28 mouse cellular contexts compared by ENCODE assay signal in genomic region chr9:103922356-103922755, GRCm38 (mm10).
"Had no signal": no experiment of that assay in that cellular context is flagged by ENCODE, and none has a peak within 500 bp of the region (broad histone marks: within the 10 kb centered on the region; RNA-seq: fewer than 3 reads in every experiment).

No protein-coding gene starts in this region.

- H3K4me3 ChIP-seq: embryonic facial prominence, embryonic 10.5 days; embryonic facial prominence, embryonic 12.5 days; embryonic facial prominence, embryonic 13.5 days; embryonic facial prominence, embryonic 15.5 days; erythroblast, embryonic 14.5 days; forebrain, embryonic 10.5 days; forebrain, embryonic 12.5 days; forebrain, embryonic 13.5 days; forebrain, embryonic 15.5 days; gastrocnemius, adult 2 months; heart, adult 2 months had no signal

- H3K9ac ChIP-seq: embryonic facial prominence, embryonic 12.5 days; embryonic facial prominence, embryonic 13.5 days; embryonic facial prominence, embryonic 15.5 days; forebrain, embryonic 12.5 days; forebrain, embryonic 13.5 days; forebrain, embryonic 15.5 days; forebrain, postnatal 0 days had no signal

- H3K9me3 ChIP-seq: embryonic facial prominence, embryonic 10.5 days; embryonic facial prominence, embryonic 12.5 days; embryonic facial prominence, embryonic 13.5 days; embryonic facial prominence, embryonic 15.5 days; forebrain, embryonic 10.5 days; forebrain, embryonic 13.5 days; forebrain, embryonic 15.5 days had no signal

- H3K4me1 ChIP-seq: embryonic facial prominence, embryonic 10.5 days; embryonic facial prominence, embryonic 12.5 days; embryonic facial prominence, embryonic 15.5 days; forebrain, embryonic 10.5 days; forebrain, embryonic 12.5 days; forebrain, embryonic 13.5 days; forebrain, embryonic 15.5 days had no signal

- H3K27me3 ChIP-seq: embryonic facial prominence, embryonic 12.5 days; embryonic facial prominence, embryonic 13.5 days; embryonic facial prominence, embryonic 15.5 days; forebrain, embryonic 12.5 days; forebrain, embryonic 13.5 days; forebrain, embryonic 15.5 days had no signal

- H3K4me2 ChIP-seq: embryonic facial prominence, embryonic 12.5 days; embryonic facial prominence, embryonic 13.5 days; embryonic facial prominence, embryonic 15.5 days; forebrain, embryonic 12.5 days; forebrain, embryonic 13.5 days; forebrain, embryonic 15.5 days had no signal

- DNase-seq: cerebellum, adult 2 months; cerebellum, adult 8-10 months; cerebellum, adult 9-10 months; cerebellum, adult 9-11 months; cerebellum, postnatal 10 days; cerebellum, postnatal 14 days; cerebellum, postnatal 25 days; cerebellum, postnatal 36 days; embryo, embryonic 11 days; forebrain, postnatal 0 days; gastrocnemius, adult 2 months; gastrocnemius, postnatal 10 days; gastrocnemius, postnatal 14 days; gastrocnemius, postnatal 25 days; gastrocnemius, postnatal 36 days; heart, adult 18-20 months; heart, adult 2 months had no signal

- H3K36me3 ChIP-seq: embryonic facial prominence, embryonic 10.5 days; embryonic facial prominence, embryonic 12.5 days; embryonic facial prominence, embryonic 13.5 days; embryonic facial prominence, embryonic 15.5 days; forebrain, embryonic 10.5 days; forebrain, embryonic 12.5 days; forebrain, embryonic 15.5 days had no signal

- H3K27ac ChIP-seq: embryonic facial prominence, embryonic 10.5 days; embryonic facial prominence, embryonic 12.5 days; embryonic facial prominence, embryonic 13.5 days; embryonic facial prominence, embryonic 15.5 days; forebrain, embryonic 10.5 days; forebrain, embryonic 12.5 days; forebrain, embryonic 13.5 days; forebrain, embryonic 15.5 days; gastrocnemius, adult 2 months; heart, adult 2 months had no signal

- ATAC-seq: forebrain, embryonic 13.5 days; forebrain, embryonic 14.5 days; forebrain, embryonic 15.5 days; forebrain, embryonic 16.5 days; forebrain, postnatal 0 days had no signal
